Mouse (Mus musculus): ENCODE results near the gene Nsdhl.
A peak's percentile ranks its signal among the peaks of the same experiment; 100 is the strongest.

Gene Nsdhl

GRCm38 (mm10) chrX:72917884-72918681 lies at the start of gene Nsdhl, which contains the start of gene Cetn2:
TSS of gene Nsdhl (plus strand) at chrX:72918557.
TSS of gene Cetn2 (minus strand) at chrX:72918411.
- peak; percentile 83 for DNase-seq

- no peak for DNase-seq
Observed at GRCm38 (mm10) chrX:72895388-72896054, 22.8 kb upstream of the Nsdhl start.

- no peak for DNase-seq
Observed at GRCm38 (mm10) chrX:72896055-72896437, 22.3 kb upstream of the Nsdhl start.

GRCm38 (mm10) chrX:72902530-72902929 lies 15.8 kb upstream of the Nsdhl start:
- no peak for DNase-seq

- no peak for DNase-seq
Observed at GRCm38 (mm10) chrX:72907619-72908403, 10.5 kb upstream of the Nsdhl start.

- no peak for DNase-seq
Observed at GRCm38 (mm10) chrX:72908404-72908741, 10.0 kb upstream of the Nsdhl start.

GRCm38 (mm10) chrX:72911611-72912010 lies 6.7 kb upstream of the Nsdhl start:
- no peak for DNase-seq

- no peak for DNase-seq
Observed at GRCm38 (mm10) chrX:72918682-72919059, 314 bp downstream of the Nsdhl start.

- no peak for DNase-seq
Observed at GRCm38 (mm10) chrX:72921391-72921790, 3.0 kb downstream of the Nsdhl start.

- DNase-seq, result no peak
Observed at GRCm38 (mm10) chrX:72953464-72953863, 35.1 kb downstream of the Nsdhl start.

GRCm38 (mm10) chrX:72956486-72956885 lies 38.1 kb downstream of the Nsdhl start:
- DNase-seq, result no peak

GRCm38 (mm10) chrX:72960431-72960830 lies 42.1 kb downstream of the Nsdhl start:
- no peak for DNase-seq

GRCm38 (mm10) chrX:72961511-72961910 lies 43.2 kb downstream of the Nsdhl start:
- DNase-seq, result no peak

- no peak for DNase-seq
Observed at GRCm38 (mm10) chrX:72962743-72963142, 44.4 kb downstream of the Nsdhl start.

- DNase-seq, result no peak
Observed at GRCm38 (mm10) chrX:72982831-72983230, 64.5 kb downstream of the Nsdhl start.

- no peak for DNase-seq
Observed at GRCm38 (mm10) chrX:72985607-72986006, 67.2 kb downstream of the Nsdhl start.

- peak; percentile 60 for DNase-seq
Observed at GRCm38 (mm10) chrX:72986841-72987519, 68.6 kb downstream of the Nsdhl start, which contains the start of gene Zfp185. TSS of gene Zfp185 (plus strand) at chrX:72987339.

GRCm38 (mm10) chrX:72987520-72987905 lies 69.2 kb downstream of the Nsdhl start:
- no peak for DNase-seq

GRCm38 (mm10) chrX:72988431-72988830 lies 70.1 kb downstream of the Nsdhl start:
- no peak for DNase-seq

GRCm38 (mm10) chrX:72990581-72990980 lies 72.2 kb downstream of the Nsdhl start:
- DNase-seq, result no peak

- peak; percentile 10 for DNase-seq
Observed at GRCm38 (mm10) chrX:72992291-72992919, 74.0 kb downstream of the Nsdhl start.

GRCm38 (mm10) chrX:72995542-72995941 lies 77.2 kb downstream of the Nsdhl start:
- DNase-seq, result no peak
